Mouse (Mus musculus): ENCODE data around the gene Gm48551.

Gm48551 gene

GRCm38 (mm10) chr10:81432169-81432867, 48.1 kb downstream of the Gm48551 start:
- peak; percentile 66 for DNase-seq

GRCm38 (mm10) chr10:81432868-81433262, 48.6 kb downstream of the Gm48551 start:
- DNase-seq, result peak; percentile 98

- peak; percentile 58 for DNase-seq
These were observed 49.4 kb downstream of the Gm48551 start for GRCm38 (mm10) chr10:81433541-81434289.

GRCm38 (mm10) chr10:81434361-81435263, 50.3 kb downstream of the Gm48551 start:
- peak; percentile 47 for DNase-seq

- peak; percentile 96 for DNase-seq
These were observed 51.2 kb downstream of the Gm48551 start for GRCm38 (mm10) chr10:81435436-81435835.

GRCm38 (mm10) chr10:81441019-81441418, 56.8 kb downstream of the Gm48551 start:
- peak; percentile 33 for DNase-seq

All from kidney, adult 9 months (tissue).